Mouse (Mus musculus) neural tube, embryonic 11.5 days (tissue): Measurements from ENCODE around the gene Crybg2. TPM values are rescaled to one million over a fixed set of nuclear protein-coding genes. Genes with fewer than 3 reads are reported as not detected.

Experiments used
- ATAC-seq: fragments of 200-750 bp; cut with Nextera tagmentation; 2 replicates; pipeline ENCODE4 v1.8.0; 2017; ENCODE audit warnings: moderate number of reproducible peaks, mild to moderate bottlenecking, moderate TSS enrichment, moderate library complexity; ENCODE audit not compliant: insufficient read depth, low FRiP score, low TSS enrichment
- DNase-seq: peaks from one replicate; pipeline ENCODE4 v3.0.0-alpha.2; 2015; ENCODE audit warnings: low spot score
- H3K27ac ChIP-seq: fragments of 300-500 bp; sonication (generic); 2 replicates; pipeline ENCODE4 v1.5.1; 2014; ENCODE audit warnings: low read depth, mild to moderate bottlenecking, low read length
- H3K27me3 ChIP-seq: fragments of 300-500 bp; sonication (generic); 2 replicates; pipeline ENCODE4 v1.6.1; 2014; ENCODE audit warnings: mild to moderate bottlenecking, low read length, mixed read lengths; ENCODE audit not compliant: control insufficient read depth, insufficient read depth
- H3K36me3 ChIP-seq: fragments of 300-500 bp; sonication (generic); 2 replicates; pipeline ENCODE4 v1.6.1; 2014; ENCODE audit warnings: mild to moderate bottlenecking, low read length, moderate library complexity, mixed read lengths; ENCODE audit not compliant: control insufficient read depth, insufficient read depth
- H3K4me1 ChIP-seq: fragments of 300-500 bp; sonication (generic); 2 replicates; pipeline ENCODE4 v1.6.1; 2014; ENCODE audit warnings: low read length, mixed read lengths; ENCODE audit not compliant: control insufficient read depth, insufficient read depth
- H3K4me2 ChIP-seq: fragments of 300-500 bp; sonication (generic); 2 replicates; pipeline ENCODE4 v1.6.1; 2014; ENCODE audit warnings: low read depth, mild to moderate bottlenecking, moderate library complexity
- H3K4me3 ChIP-seq: fragments of 300-500 bp; sonication (generic); 2 replicates; pipeline ENCODE4 v1.5.1; 2014; ENCODE audit warnings: low read depth, low read length
- H3K9ac ChIP-seq: fragments of 300-500 bp; sonication (generic); 2 replicates; pipeline ENCODE4 v1.6.1; 2014; ENCODE audit warnings: mild to moderate bottlenecking, low read length
- H3K9me3 ChIP-seq: fragments of 300-500 bp; sonication (generic); 2 replicates; pipeline ENCODE4 v1.6.1; 2016; ENCODE audit warnings: low read length; ENCODE audit not compliant: control insufficient read depth
- WGBS: fragments of 180-500 bp; shearing (Covaris S2); extraction: QIAGEN DNeasy Blood & Tissue Kit; methylation state at CpG from one replicate; pipeline ENCODE4 v1.1.7; 2014; 5-methylcytosine and 5-hydroxymethylcytosine counted together
- polyA plus RNA-seq: library from polyadenylated mRNA; unstranded; fragments of >200 nt; fragmentation: Nextera tagmentation; extraction: Ambion mirVana; gene quantifications from 2 replicates; pipeline ENCODE4 v1.2.1, GENCODE M21; 2014

Gene Crybg2
- polyA plus RNA-seq, result 0.53 and 0.99 TPM in 2 replicates

DNA sequence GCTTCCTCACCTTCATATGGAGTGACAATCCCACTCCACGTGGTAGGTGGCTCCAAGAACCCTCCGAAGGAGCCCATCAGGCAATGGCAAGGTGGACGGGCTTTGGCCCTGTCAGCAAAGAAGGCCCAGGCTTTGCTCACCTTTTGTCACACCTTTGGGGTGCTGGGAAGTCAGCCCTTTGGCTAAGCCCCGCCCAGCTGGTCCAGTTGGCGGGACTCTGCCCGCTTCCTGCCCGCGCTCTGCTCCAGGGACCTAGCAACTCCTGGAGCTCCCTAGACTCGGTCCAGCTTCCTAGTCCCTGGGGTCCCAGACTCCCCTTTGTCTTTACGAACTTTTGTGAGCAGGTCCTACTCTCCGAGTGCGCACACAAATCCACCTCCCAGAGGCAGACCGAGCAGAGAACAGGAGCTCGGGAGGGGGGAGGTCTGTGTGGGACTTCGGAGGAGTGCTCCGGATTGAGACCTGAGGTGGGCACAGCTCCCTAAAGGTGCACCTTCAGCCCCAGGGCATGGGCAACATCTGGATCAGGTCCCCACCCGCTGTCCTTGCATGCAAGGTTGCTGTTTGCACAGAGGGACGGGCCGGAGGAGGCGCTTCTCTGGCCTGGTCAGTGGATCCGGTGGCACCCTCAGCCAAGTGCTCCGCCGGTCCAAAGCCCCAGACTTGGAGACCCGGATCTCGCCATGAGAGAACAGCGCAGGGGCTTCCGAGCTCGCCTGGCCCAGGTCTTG, at the start of gene Crybg2:
Crybg2 (plus strand) TSS at position 681 of the 731 bp plus-strand sequence.
- Histone ChIP-seq H3K9me3 (no peaks in the 10 kb centered on the region), H3K4me2 (no peak within 1 kb of the TSS), H3K4me1 (no peaks in the 10 kb centered on the region), H3K36me3 (no peaks in the 10 kb centered on the region), H3K9ac (no peak within 1 kb of the TSS), H3K4me3 (no peak within 1 kb of the TSS), H3K27ac (no peak within 1 kb of the TSS), H3K27me3 (0 out of 2 replicates have a peak, but pooled peaks cover 2% of the 10 kb centered on the region)
- DNase-seq (no peak), ATAC-seq (no peak)
- 39% methylated on average over 28 of the region's 28 CpGs for WGBS

DNA sequence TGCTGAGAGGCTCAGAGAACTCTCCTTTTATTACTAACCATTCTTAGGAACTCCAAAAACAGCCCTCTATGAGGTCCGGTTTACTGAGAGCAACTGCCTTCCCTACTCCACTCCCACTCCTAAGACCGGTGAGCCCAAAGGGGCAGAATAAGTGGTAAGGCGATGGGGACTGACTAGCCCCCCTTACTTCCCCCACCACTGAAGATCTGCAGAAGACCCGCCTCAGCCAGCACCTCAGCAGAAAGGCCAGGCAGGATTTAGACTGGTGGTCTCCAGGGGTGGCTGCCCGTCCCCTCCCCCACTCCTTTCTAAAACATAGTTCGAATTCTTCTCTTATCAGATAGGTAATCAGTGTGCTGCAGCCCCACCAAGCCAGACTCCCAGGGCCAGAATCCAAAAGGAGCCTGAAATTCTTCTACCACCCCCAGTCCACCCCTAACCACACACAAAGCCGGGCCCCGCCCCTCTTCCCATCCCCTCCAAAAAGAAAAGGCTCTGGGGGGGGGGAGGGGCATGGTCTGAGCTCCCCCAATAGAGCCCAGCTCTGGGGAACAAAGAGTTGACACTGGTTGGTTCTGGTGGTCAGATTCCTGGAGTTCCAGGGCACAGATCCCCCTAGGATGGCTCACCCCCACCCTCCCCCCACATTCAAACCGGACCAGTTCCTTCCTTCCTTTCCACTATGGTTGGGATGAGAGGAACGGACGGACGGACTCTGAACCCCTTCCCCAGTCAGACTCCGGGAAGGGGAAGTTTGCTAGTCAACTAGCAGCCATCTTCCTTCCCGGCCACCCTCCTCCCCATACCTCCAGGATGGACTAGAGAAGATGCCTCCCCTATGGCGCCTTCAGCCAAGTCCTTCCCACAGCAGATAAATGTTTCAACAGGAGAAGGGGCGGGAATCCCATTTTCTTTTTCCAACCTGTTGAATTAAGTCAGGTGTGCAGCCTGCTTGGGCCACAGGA, 48.9 kb upstream of the Crybg2 start:
- no peaks in the 10 kb centered on the region for H3K27me3 ChIP-seq
- no peak for ATAC-seq
- no peak overlapping the region for H3K27ac ChIP-seq
- H3K4me1 ChIP-seq, result peaks cover 8% of the 10 kb centered on the region
- H3K4me3 ChIP-seq, result no peak overlapping the region
- H3K4me2 ChIP-seq, result no peak overlapping the region
- H3K9ac ChIP-seq, result no peak overlapping the region
- no peaks in the 10 kb centered on the region for H3K9me3 ChIP-seq
- H3K36me3 ChIP-seq, result no peaks in the 10 kb centered on the region
- WGBS, result 17% methylated on average over 16 of the region's 16 CpGs
- no peak for DNase-seq

DNA sequence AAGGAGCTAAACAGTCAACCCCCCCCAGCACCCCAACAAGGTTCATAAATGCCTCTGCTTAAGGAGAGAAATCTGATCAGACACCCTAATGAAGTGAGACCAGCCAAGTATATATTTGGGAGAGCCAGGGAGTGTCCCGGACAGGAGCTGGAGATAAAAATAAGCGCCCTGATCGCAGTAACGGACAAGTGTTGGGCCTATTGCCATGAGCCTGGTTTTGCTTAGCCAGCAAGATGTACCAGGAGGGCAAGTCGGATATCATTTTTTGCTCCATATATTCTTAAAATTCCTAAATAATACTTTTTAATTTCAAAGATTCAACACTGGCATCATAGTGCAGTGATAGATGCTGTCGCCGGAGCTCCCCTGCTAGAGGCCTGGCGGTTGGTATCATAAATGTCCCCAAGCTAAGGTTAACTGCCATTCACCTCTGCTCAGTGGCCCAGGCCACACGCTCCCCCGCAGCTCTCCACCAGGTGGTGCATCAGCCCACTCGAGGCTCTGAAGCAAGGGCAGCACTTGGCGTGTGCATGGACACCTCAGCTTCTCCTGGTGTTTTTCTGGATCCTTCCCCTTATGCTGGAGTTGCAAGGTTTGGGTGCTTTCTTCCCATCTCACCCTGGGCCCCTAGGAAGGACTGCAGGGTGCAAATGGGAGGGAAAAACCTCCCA, 47.6 kb upstream of the Crybg2 start:
- H3K36me3 ChIP-seq, result no peaks in the 10 kb centered on the region
- H3K9ac ChIP-seq, result no peak overlapping the region
- DNase-seq (peak; percentile 30), ATAC-seq (no peak)
- 48% methylated on average over 12 of the region's 12 CpGs for WGBS
- H3K27me3 ChIP-seq, result no peaks in the 10 kb centered on the region
- H3K27ac ChIP-seq, result no peak overlapping the region
- no peak overlapping the region for H3K4me2 ChIP-seq
- H3K9me3 ChIP-seq, result no peaks in the 10 kb centered on the region
- H3K4me1 ChIP-seq, result peaks cover 20% of the 10 kb centered on the region
- no peak overlapping the region for H3K4me3 ChIP-seq

DNA sequence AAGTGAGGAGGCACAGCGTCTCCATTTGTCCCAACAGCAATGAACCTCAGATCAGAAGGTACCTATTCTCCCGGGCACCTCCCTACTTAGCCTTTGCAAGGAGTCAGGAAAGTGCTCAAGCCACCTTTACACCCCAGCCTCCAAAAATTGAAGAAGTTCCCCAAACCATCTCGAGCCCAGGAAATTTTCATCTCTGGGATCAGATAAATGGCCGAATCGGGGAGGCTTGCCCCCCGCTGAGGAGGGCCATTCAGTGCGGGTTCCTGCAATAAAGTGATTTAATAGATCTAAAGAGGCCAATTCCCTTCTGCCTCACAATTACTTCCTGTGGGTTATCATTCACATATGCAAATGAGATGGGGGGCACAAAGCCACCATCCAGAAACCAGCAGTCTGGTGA, 44.4 kb upstream of the Crybg2 start:
- H3K4me3 ChIP-seq, result no peak overlapping the region
- H3K4me1 ChIP-seq, result peaks cover 36% of the 10 kb centered on the region
- DNase-seq (no peak), ATAC-seq (no peak)
- peak overlapping the region; percentile 70 for H3K4me2 ChIP-seq
- 0 out of 2 replicates have a peak overlapping the region, but pooled peaks have one; percentile 22 for H3K9ac ChIP-seq
- H3K27ac ChIP-seq, result no peak overlapping the region
- no peaks in the 10 kb centered on the region for H3K36me3 ChIP-seq
- no peaks in the 10 kb centered on the region for H3K27me3 ChIP-seq
- WGBS, result 3% methylated on average over 7 of the region's 7 CpGs
- no peaks in the 10 kb centered on the region for H3K9me3 ChIP-seq

DNA sequence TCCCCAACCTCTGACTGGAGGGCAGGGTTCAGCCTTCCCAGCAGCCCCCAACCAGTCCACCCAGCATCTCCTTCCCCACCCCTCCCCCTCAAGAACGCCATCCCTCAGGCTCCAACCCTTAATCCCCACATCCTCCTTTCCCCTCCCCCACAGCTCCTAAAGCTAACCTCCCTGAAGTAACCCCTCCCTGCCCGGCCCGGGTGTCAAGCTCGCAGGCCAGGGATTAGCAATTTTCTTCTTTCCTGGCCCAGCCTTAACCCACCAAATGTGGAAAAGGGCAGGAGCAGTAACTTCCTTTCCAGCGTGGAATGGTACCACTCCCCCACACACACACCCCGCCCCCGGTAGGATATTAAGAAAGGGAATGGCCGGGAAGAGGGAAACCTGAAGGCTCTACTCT, 43.8 kb upstream of the Crybg2 start:
- Histone ChIP-seq H3K4me2 (peak overlapping the region; percentile 70), H3K27ac (peak overlapping the region; percentile 65), H3K36me3 (no peaks in the 10 kb centered on the region), H3K9ac (peak overlapping the region; percentile 39; the same call in 1 of the 2 replicates), H3K4me3 (peak overlapping the region; percentile 43), H3K27me3 (no peaks in the 10 kb centered on the region), H3K9me3 (no peaks in the 10 kb centered on the region), H3K4me1 (peaks cover 36% of the 10 kb centered on the region)
- ATAC-seq, result no peak
- 0% methylated on average over 8 of the region's 8 CpGs for WGBS
- peak; percentile 44 for DNase-seq

DNA sequence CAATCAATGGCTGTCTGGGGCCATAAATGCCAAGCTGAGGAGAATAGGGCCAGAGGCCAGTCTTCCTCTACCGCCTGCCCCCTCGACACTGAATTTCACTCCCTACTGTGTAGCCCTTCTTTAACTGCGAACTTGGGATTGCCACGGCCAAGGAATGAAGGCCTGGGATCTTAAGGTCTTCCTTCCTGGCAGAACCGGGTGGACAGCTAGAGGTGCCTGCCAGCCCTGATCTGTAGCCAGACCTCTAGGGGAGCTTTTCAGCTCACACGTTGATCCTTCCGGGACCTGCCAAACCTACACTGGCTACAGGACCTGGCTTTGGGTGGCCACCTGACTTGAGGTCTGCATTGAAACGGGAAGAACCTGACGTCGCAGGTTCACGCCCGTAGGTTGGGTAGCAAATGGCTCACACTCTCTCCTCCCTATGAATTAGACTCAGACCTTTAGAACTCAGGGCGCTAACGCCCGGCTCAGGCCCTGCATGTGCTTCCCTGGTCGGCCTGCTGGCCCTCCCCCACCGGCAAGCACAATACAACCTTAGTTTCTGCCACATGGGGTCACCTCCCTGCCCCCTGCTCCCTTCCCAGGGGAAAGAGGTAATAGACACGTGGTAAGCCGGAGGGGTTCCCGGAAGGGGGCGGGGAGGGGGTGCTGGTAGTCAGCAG, 43.3 kb upstream of the Crybg2 start:
- 1% methylated on average over 21 of the region's 21 CpGs for WGBS
- Histone ChIP-seq H3K27ac (peak overlapping the region; percentile 65), H3K27me3 (no peaks in the 10 kb centered on the region), H3K9ac (peak overlapping the region; percentile 39), H3K4me1 (peaks cover 36% of the 10 kb centered on the region), H3K36me3 (no peaks in the 10 kb centered on the region), H3K4me3 (peak overlapping the region; percentile 43), H3K9me3 (no peaks in the 10 kb centered on the region), H3K4me2 (peak overlapping the region; percentile 70)
- DNase-seq (peak; percentile 58), ATAC-seq (no peak)

DNA sequence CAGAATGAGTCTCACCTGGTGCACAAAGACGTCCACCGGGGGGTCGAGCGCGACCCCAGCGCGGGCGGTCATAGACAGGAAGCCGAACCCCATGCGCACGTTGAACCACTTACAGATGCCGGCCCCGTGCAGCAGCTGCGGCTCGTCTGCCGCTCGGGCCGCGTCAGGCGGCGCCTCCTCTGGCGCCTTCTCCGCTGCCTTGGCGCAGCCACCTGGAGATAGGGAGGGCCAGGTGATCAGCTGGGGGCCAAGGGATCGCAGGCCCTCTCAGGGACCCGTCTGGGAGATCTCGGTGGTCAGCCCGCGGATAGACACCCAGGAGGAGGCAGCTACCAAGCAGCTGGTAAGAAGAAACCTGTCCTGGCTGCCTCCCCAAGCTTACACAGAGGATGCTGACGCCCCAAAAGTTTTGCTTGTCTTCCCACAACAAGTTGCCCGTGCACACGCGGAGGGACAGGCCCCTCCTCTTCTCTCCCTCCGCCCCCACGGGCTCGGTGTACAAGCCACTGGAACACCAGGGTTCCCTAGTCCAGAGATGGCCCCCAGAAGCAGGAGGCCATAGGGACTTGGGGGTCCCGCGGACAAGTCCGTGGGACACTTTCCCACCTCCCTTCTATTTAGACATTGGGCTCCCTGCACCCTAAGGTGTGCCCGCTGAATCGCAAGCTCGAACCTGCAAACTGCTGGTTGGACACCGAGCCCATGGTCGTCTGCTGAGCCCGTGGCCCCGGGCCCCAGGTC, 42.4 kb upstream of the Crybg2 start:
- peaks cover 36% of the 10 kb centered on the region for H3K4me1 ChIP-seq
- peak overlapping the region; percentile 43 for H3K4me3 ChIP-seq

More for the DNA sequence above, 42.4 kb upstream of the Crybg2 start:
- under 1% methylated on average over 46 of the region's 46 CpGs for WGBS
- H3K27me3 ChIP-seq, result no peaks in the 10 kb centered on the region
- ATAC-seq, result no peak
- no peaks in the 10 kb centered on the region for H3K36me3 ChIP-seq
- peak overlapping the region; percentile 70 for H3K4me2 ChIP-seq
- H3K27ac ChIP-seq, result peak overlapping the region; percentile 70
- H3K9me3 ChIP-seq, result no peaks in the 10 kb centered on the region
- peak overlapping the region; percentile 39 for H3K9ac ChIP-seq
- peak; percentile 56 for DNase-seq
